Mouse (Mus musculus) limb, embryonic 13.5 days (tissue): Measurements from ENCODE around the gene Fgf22. TPM values are rescaled to one million over a fixed set of nuclear protein-coding genes. Genes with fewer than 3 reads are reported as not detected.
"Not testable (repeated sequence)": the region's sequence is repeated elsewhere in the genome, so short reads cannot be mapped to it uniquely, and the experiment has no call there.

Experiments used
- ATAC-seq: fragments of 200-750 bp; cut with Nextera tagmentation; 2 replicates; pipeline ENCODE4 v1.8.0; 2017; ENCODE audit warnings: low read depth, moderate number of reproducible peaks, moderate TSS enrichment; ENCODE audit not compliant: low FRiP score
- H3K27ac ChIP-seq: fragments of 300-500 bp; sonication (generic); 2 replicates; pipeline ENCODE4 v1.5.1; 2015; ENCODE audit warnings: inconsistent platforms, mild to moderate bottlenecking, moderate library complexity
- H3K27me3 ChIP-seq: fragments of 300-500 bp; sonication (generic); 2 replicates; pipeline ENCODE4 v1.6.1; 2015; ENCODE audit warnings: mild to moderate bottlenecking, inconsistent platforms
- H3K36me3 ChIP-seq: fragments of 300-500 bp; sonication (generic); 2 replicates; pipeline ENCODE4 v1.6.1; 2015; ENCODE audit warnings: inconsistent platforms, mild to moderate bottlenecking, moderate library complexity
- H3K4me1 ChIP-seq: fragments of 300-500 bp; sonication (generic); 2 replicates; pipeline ENCODE4 v1.6.1; 2015; ENCODE audit warnings: inconsistent platforms
- H3K4me2 ChIP-seq: fragments of 300-500 bp; sonication (generic); replicated peaks from 2 replicates; pipeline ENCODE4 v1.6.1; 2015; ENCODE audit warnings: inconsistent platforms, mild to moderate bottlenecking, moderate library complexity
- H3K4me3 ChIP-seq: fragments of 300-500 bp; sonication (generic); 2 replicates; pipeline ENCODE4 v1.5.1; 2015; ENCODE audit warnings: moderate library complexity, mild to moderate bottlenecking, inconsistent platforms
- H3K9ac ChIP-seq: fragments of 300-500 bp; sonication (generic); 2 replicates; pipeline ENCODE4 v1.6.1; 2015; ENCODE audit warnings: mild to moderate bottlenecking, inconsistent platforms
- H3K9me3 ChIP-seq: fragments of 300-500 bp; sonication (generic); 2 replicates; pipeline ENCODE4 v1.6.1; 2016; ENCODE audit warnings: inconsistent platforms
- WGBS: fragments of 180-500 bp; shearing (Covaris S2); methylation state at CpG from one replicate; pipeline ENCODE4 v1.1.7; 2015; 5-methylcytosine and 5-hydroxymethylcytosine counted together
- polyA plus RNA-seq: library from polyadenylated mRNA; unstranded; fragments of >200 nt; fragmentation: Nextera tagmentation; extraction: Ambion mirVana; gene quantifications from 2 replicates; pipeline ENCODE4 v1.2.1, GENCODE M21; 2015

Fgf22 gene
- polyA plus RNA-seq, 1 experiment from 2014 or later = 0.34 TPM

DNA sequence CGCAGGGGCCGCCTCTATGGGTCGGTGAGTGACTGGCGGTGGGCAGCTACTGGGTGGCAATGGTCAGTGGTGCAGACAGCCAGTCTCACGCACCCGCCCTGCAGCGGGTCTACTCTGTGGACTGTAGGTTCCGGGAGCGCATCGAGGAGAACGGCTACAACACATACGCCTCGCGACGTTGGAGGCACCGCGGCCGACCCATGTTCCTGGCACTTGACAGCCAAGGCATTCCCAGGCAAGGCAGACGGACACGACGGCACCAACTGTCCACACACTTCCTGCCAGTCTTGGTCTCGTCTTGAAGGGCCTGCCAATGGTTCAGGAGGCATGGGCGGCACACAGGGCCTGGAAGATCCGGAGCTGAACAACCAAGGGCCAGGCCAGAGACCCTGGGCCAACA lies 1.8 kb downstream of the Fgf22 start:
- 92% methylated on average over 24 of the region's 24 CpGs for WGBS
- Histone ChIP-seq H3K9me3 (no peaks in the 10 kb centered on the region), H3K4me2 (no peak overlapping the region), H3K27me3 (no peaks in the 10 kb centered on the region; the same call in 1 of the 2 replicates), H3K4me3 (no peak overlapping the region), H3K4me1 (peaks cover 10% of the 10 kb centered on the region), H3K27ac (no peak overlapping the region), H3K9ac (no peak overlapping the region), H3K36me3 (peaks cover 60% of the 10 kb centered on the region)
- no peak for ATAC-seq

DNA sequence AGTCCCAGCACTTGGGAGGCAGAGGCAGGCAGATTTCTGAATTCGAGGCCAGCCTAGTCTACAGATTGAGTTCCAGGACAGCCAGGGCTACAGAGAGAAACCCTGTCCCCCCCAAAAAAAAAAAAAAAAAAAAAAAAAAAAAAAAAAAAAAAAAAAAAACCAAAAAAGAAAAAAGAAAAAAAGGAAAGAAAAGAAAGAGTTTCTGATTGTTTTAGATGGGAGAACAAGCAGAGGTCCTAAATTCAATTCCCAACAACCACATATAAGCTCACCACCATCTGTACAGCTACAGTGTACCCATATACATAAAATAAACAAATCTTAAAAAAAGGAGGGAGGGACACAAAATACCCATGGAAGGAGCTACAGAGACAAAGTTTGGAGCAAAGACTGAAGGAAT lies 4.8 kb downstream of the Fgf22 start:
- WGBS = 100% methylated on average over 1 of the region's 1 CpGs
- not testable (repeated sequence) for H3K27ac ChIP-seq, H3K27me3 ChIP-seq, H3K4me3 ChIP-seq, H3K9ac ChIP-seq, ATAC-seq, H3K9me3 ChIP-seq, H3K4me2 ChIP-seq
- H3K36me3 ChIP-seq = peaks cover 76% of the 10 kb centered on the region
- peaks cover 17% of the 10 kb centered on the region for H3K4me1 ChIP-seq

DNA sequence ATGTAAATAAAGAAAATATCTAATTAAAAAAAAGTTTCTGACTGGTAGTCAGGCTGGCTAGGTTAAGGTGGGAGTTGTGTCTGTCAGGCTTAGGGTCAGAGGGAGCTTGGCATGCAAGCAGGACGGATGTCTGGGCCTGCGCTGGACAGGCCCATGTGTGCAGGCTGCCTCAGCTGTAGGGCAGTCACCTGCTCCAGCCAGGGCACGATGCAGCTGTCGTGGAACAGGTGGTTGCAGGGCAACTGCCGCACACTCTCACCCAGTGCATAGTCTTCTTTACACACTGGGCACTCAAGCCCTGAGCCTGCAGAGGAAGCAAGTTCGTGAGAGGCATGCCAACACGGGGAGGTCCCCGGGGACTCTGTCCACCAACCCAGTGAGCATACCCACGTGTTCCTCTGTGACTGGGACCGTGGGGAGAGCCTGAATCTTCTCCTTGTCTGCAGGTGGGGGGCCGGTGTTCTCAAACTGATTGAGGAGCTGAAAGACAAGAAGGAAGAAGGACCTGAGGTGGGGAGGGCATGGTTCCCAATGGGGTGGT lies 5.8 kb downstream of the Fgf22 start:
- Histone ChIP-seq H3K27ac (no peak overlapping the region), H3K9me3 (no peaks in the 10 kb centered on the region), H3K27me3 (no peaks in the 10 kb centered on the region), H3K36me3 (peaks cover 77% of the 10 kb centered on the region), H3K4me2 (no peak overlapping the region), H3K4me1 (peaks cover 17% of the 10 kb centered on the region), H3K9ac (no peak overlapping the region), H3K4me3 (no peak overlapping the region)
- ATAC-seq = no peak
- WGBS = 90% methylated on average over 11 of the region's 11 CpGs

DNA sequence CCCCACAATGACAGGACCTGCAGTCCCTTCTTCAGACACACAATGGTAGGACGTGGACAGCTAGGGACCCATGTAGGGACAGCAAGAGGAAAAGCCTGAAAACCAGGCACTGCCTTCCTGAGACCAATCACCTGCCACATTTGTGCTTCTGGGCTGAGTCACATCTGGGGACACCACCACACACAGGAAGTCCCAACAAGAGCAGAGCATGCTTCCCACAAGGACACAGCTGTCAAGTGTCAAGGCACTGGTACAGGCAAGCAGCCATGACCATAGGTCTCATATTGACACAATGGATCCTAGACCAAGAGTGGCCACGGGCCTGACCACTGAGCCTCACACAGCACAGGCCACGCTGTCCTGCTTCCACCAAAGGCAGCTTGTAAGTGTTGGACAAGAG lies 8.0 kb downstream of the Fgf22 start:
- H3K27ac ChIP-seq = no peak overlapping the region
- H3K4me3 ChIP-seq = no peak overlapping the region
- 86% methylated on average over 3 of the region's 3 CpGs for WGBS
- H3K4me1 ChIP-seq = peaks cover 25% of the 10 kb centered on the region
- 0 out of 2 replicates have a peak overlapping the region, but pooled peaks have one; percentile 94 for H3K9ac ChIP-seq
- H3K36me3 ChIP-seq = peaks cover 55% of the 10 kb centered on the region
- H3K4me2 ChIP-seq = no peak overlapping the region
- H3K9me3 ChIP-seq = no peaks in the 10 kb centered on the region
- ATAC-seq = no peak
- no peaks in the 10 kb centered on the region for H3K27me3 ChIP-seq

DNA sequence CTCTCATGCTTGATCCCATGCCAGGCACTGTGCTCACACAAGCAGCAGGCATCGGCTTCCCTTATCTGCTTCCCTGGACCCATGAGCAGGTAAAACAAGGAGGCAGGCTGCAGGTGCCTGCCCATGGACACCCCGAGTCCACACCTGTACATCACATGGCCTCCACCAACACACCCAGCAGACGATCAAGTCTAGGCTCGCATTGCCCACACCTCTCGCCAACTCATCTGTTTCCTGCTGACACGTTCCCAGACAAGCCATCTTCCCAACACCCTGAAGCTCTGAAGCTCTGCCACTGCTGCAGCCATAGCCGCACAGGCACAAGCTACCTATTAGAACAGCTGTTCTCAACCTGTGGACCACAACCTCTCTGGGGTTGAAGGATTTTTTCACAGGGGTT lies 9.4 kb downstream of the Fgf22 start:
- peaks cover 29% of the 10 kb centered on the region for H3K4me1 ChIP-seq
- no peaks in the 10 kb centered on the region for H3K9me3 ChIP-seq
- no peak for ATAC-seq
- 0 out of 2 replicates have a peak overlapping the region, but pooled peaks have one; percentile 94 for H3K9ac ChIP-seq
- H3K36me3 ChIP-seq = peaks cover 42% of the 10 kb centered on the region
- WGBS = 80% methylated on average over 7 of the region's 7 CpGs
- H3K4me3 ChIP-seq = no peak overlapping the region
- no peaks in the 10 kb centered on the region for H3K27me3 ChIP-seq
- H3K4me2 ChIP-seq = no peak overlapping the region
- no peak overlapping the region for H3K27ac ChIP-seq

DNA sequence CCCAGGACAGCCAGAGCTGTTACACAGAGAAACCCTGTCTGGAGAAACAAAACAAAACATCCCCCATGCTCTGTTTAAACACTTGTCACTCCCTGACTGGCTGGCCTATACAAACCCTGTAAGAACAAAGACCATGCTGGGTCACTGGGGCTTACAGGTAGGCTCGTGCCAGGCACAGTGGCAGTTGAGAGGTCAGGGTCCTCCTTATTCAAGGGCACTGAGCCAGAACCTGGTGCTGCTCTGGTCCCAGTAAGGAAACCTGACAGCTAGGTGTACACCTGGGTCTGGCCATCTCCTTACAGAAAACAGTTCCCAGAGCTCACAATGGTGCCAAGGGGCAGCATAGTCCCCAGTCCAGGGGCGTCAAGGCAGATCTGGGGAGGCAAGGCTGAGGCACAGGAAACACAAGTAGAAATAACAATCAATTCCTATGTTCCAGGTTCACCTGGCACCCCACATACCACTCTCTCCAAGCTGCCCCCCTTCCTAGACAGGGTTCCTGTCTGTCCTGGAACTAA lies 10.4 kb downstream of the Fgf22 start:
- Histone ChIP-seq H3K9me3 (no peaks in the 10 kb centered on the region), H3K9ac (peak overlapping the region; percentile 94), H3K4me1 (peaks cover 29% of the 10 kb centered on the region), H3K27me3 (no peaks in the 10 kb centered on the region), H3K36me3 (peaks cover 33% of the 10 kb centered on the region), H3K4me2 (peak overlapping the region; percentile 97), H3K4me3 (peak overlapping the region; percentile 96), H3K27ac (no peak overlapping the region)
- 86% methylated on average over 2 of the region's 2 CpGs for WGBS
- ATAC-seq = no peak

DNA sequence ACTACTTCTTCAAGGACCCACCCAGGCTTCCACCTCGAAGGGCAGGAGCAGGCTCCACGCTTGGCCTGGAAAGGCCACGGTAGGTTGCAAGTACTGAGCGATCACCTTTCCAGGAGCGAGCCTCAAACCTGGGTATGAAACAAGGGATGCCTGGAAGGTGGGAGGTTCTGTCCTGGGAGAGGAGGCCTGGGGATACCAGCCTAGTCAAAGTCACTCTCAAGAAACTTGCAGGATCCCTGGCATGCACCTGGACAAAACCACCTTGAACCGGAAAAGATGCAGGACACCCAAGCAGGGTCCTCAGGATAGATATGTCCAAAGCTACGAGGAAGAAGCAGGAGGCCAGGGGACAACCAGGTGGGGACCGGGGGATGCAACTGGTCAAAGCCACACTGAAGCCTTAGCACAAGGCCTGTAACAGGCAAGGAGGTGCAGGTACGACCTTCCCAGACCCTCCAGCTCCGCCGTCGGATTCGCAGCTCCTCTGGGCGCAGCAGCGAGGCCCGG lies 11.2 kb downstream of the Fgf22 start:
- ATAC-seq = no peak
- Histone ChIP-seq H3K27ac (peak overlapping the region; percentile 92; the same call in 1 of the 2 replicates), H3K4me1 (peaks cover 29% of the 10 kb centered on the region), H3K9me3 (no peaks in the 10 kb centered on the region), H3K4me3 (peak overlapping the region; percentile 96), H3K4me2 (peak overlapping the region; percentile 97), H3K36me3 (peaks cover 25% of the 10 kb centered on the region), H3K27me3 (no peaks in the 10 kb centered on the region), H3K9ac (peak overlapping the region; percentile 94)
- 8% methylated on average over 15 of the region's 16 CpGs for WGBS

DNA sequence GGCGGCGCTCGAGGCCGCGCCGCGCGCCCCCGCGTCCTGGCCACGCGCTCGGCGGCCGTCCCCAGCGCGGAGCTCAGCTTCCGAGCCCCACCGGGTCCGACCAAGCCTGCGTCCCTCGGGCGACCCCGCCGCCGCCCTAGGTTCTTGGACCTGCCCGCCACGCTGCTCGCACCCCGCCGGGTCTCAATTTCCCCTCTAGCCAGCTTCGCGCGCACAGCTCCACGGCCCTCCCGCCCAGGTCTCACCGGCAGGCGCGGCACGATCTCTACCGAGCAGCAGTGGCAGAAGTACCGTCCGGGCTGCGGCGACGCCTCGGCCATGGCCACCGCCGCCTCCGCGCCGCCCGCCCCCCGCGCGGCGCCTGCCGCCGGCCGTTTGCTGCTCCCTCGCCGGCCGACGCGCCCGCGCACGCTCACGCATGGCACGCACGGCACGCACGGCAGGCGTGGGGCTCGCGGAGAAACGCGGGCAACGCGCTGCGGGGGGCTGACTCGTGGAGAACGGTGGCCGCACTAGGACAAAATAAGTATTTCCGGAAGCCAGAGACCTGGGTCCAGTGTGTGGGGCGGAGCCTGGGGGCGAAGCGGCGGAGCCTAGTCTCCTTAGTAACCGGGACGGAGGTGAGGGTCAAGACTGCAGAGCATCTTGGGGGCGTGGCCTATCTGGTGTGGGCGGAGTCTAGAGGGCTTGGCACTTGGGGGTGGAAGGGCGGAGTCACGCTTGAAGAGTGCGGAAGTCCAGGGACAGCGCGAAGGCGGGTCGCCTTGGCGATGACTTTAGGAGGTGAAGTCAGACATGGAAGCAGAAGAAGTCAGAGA lies 11.8 kb downstream of the Fgf22 start, which contains the start of gene Rnf126:
Gene Rnf126 (minus strand): TSS at position 445 of the 818 bp plus-strand sequence.
- Histone ChIP-seq H3K36me3 (peaks cover 19% of the 10 kb centered on the region), H3K27ac (peak within 1 kb of the TSS; percentile 92), H3K9me3 (no peaks in the 10 kb centered on the region), H3K4me1 (peaks cover 29% of the 10 kb centered on the region), H3K4me2 (peak within 1 kb of the TSS; percentile 97), H3K4me3 (peak within 1 kb of the TSS; percentile 96), H3K9ac (peak within 1 kb of the TSS; percentile 94), H3K27me3 (no peaks in the 10 kb centered on the region)
- under 1% methylated on average over 78 of the region's 101 CpGs for WGBS
- ATAC-seq = peak; percentile 91

DNA sequence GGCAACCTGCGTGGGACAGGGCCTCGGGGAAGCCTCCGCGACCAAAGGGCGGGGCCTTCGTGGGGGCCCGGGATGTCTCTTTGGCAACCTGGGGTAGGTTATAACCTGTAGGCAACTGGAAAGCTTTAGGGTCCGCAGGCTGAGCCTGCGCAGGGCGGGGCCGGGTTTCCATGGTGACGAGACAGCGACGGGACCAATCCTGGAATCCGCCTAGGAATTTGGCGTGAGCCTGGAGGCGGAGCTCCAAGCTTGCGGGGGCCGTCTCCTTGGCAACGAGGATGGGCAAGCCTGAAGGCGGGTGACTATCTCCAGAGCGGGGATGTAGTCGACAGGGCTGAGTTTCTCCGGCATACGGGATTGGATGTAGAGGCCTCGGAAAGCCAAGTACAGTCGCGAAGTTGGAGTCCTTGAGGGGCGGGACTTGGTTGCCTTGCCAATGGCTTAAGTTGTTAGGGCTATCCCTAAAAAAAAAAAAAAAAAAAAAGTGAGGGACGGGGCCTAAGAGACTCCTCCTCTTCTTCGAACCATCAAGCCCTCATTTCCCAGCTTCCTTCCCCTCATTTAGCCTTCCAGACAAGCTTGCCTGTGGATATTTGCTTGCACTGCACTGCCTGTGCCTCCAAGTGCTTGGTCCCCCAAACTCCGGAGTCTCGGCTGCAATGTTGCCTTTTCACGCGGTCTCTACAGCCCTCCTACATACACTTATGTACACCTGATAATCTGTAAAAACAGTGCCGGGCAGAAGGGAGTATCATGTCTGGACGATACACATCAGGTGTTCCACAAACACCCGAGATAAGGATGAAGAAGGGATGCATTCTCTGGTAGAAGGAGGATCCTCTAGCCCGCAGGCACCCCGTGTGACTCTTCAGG lies 12.7 kb downstream of the Fgf22 start:
- Histone ChIP-seq H3K4me3 (peak overlapping the region; percentile 96), H3K27ac (peak overlapping the region; percentile 86), H3K27me3 (no peaks in the 10 kb centered on the region), H3K4me2 (peak overlapping the region; percentile 97), H3K9me3 (no peaks in the 10 kb centered on the region), H3K36me3 (peaks cover 10% of the 10 kb centered on the region; the same call in 1 of the 2 replicates), H3K9ac (peak overlapping the region; percentile 62), H3K4me1 (peaks cover 29% of the 10 kb centered on the region)
- WGBS = 12% methylated on average over 40 of the region's 40 CpGs
- ATAC-seq = peak; percentile 85

DNA sequence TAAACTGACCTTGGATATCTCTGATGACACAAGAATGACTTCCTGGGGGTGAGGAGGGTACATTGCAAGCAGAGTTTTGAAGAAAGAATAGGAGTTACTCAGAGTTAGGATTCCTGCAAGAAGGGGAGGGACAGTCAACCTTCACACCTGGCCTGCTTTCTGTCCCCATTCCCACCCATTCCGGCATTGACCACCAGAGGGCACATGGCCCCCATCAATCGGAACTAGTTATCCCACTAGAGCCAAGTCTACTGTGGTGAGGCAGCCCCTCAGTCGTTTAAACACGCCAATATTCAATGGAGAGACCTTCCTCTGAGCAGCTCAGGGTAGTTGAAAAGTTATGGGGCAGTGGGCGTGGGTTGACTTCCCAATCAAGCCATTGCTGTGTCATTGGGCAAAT lies 13.5 kb downstream of the Fgf22 start:
- no peaks in the 10 kb centered on the region for H3K9me3 ChIP-seq
- no peak for ATAC-seq
- no peaks in the 10 kb centered on the region for H3K27me3 ChIP-seq
- WGBS = 0% methylated on average over 5 of the region's 5 CpGs
- peaks cover 4% of the 10 kb centered on the region; the same call in 1 of the 2 replicates for H3K36me3 ChIP-seq
- H3K4me1 ChIP-seq = peaks cover 29% of the 10 kb centered on the region
- no peak overlapping the region for H3K27ac ChIP-seq
- H3K4me2 ChIP-seq = peak overlapping the region; percentile 97; the same call in 1 of the 2 replicates
- H3K4me3 ChIP-seq = no peak overlapping the region
- no peak overlapping the region for H3K9ac ChIP-seq

DNA sequence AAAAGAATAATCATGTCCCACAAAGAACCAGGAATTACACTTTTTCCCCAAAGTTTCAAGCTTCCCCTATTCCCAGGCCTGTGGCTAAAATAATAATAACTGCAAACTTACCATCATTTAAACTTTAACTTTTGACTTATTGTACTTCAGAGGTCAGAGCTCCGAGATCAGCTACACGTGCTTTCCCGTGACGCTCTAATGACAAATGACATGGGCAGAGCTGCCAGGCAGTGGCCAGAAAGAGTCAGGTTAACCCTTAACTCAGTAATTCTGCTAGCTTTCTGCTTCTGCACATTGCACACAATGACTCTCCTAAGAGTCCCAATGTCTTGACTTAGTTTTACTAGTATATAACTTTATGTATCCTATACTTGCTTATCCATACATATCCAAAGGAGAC lies 14.5 kb downstream of the Fgf22 start:
- Histone ChIP-seq H3K9ac (no peak overlapping the region), H3K36me3 (peaks cover 4% of the 10 kb centered on the region; the same call in 1 of the 2 replicates), H3K4me2 (no peak overlapping the region), H3K27ac (no peak overlapping the region), H3K4me1 (peaks cover 25% of the 10 kb centered on the region), H3K4me3 (no peak overlapping the region), H3K9me3 (no peaks in the 10 kb centered on the region), H3K27me3 (no peaks in the 10 kb centered on the region)
- no peak for ATAC-seq
- WGBS = 33% methylated on average over 4 of the region's 4 CpGs
